Mouse (Mus musculus): ENCODE data around the gene Anks1.
A peak's percentile ranks its signal among the peaks of the same experiment; 100 is the strongest.

The Anks1 gene

DNA sequence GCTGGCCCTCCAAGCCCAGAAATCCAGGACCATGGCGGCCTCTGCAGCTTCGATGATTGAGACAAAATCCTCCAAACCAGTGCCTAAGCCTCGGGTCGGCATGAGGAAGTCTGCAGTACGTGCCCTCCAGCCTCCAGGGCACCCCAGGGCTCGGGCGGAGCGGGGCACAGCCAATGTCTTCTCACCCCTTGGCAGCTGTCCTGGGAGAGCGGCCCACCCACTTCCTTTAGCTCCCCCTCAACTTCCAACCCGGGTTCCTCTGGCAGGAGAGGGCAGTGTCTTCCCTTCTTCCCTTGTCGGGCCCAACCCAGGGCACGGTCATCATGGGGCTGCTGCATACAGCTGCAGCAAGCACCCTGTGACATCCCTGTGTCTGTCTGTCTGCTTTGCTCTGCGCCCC, 149.2 kb downstream of the Anks1 start:
- DNase-seq (ENCODE audit: low spot score): no peak

DNA sequence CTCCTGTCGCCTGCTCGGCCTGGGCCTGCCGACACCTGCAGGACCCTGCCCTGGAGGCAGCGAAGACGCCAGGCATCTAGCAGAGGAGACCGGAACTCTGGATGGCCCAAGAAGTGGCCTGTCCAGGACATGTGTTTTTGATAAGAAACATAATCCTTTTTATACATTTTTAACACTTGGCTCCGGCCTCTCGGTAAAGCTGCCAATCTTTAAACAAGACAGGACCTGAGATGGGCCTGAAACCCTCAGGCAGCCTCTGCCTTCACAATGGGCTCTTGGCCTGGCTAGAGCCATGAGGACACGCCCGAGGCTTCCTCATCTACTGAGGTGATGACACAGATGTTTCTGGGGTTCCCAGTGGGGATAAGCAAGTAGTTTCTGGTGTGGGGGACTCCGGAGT, 151.6 kb downstream of the Anks1 start:
- DNase-seq (ENCODE audit: low spot score): no peak

DNA sequence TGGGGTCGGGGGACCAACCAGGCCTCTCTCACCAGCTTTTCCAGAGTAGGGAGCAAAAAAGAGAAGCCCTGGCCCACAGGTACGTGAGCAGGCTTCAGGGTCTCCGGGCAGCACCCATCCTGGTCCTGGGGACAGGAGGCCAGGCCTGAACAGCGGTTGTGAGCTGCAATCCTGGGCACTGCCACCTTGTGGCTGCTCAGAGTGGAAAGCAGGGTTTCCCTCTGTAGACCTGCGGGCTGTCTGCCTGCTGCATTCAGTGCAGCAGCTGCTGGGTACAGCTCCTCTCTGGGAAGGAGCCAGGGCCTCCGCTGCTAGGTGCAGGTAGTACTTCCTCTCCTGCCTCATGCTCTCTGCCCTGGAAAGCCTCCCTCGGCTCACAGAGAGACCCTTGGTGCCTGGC, 152.4 kb downstream of the Anks1 start:
- DNase-seq (ENCODE audit: low spot score): no peak

DNA sequence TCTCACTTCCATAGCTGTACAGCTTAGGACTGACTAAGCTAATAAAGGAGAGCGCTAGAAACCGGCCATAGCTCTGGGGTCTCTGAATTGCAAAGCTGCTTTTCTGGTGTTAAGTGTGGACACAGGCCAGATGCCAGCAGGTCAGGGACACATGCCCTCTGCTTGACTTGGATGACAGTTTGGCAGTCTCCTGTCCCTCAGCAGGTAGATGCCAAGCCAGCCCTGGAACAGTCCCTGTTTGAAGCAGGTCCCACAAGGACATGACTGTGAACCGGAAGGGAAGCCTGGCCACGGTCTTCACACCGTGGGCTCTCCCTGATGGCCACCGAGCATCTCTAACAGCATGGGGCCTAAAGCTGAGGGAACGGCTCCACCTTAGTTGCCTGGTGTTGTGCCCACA, 153.6 kb downstream of the Anks1 start:
- no peak for DNase-seq (ENCODE audit: low spot score)

DNA sequence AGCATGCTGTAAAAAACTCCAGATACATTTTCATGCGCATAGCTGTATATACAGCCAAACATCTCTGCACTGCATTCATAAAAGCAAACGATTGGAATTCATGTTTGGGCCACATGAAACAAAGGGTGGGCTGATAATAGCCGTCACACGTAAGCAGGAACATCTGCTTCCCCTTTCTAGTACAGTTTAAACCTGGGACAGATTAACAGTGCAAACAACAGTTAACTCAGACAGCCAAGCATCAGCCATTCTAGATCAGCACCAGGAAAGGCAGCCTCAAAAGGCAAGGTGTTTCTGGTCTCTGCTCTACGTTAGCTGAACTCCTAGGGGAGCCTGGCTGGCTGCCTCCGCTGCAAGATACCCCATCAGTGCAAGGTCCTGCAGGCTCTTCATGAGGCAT, 154.1 kb downstream of the Anks1 start:
- no peak for DNase-seq (ENCODE audit: low spot score)

DNA sequence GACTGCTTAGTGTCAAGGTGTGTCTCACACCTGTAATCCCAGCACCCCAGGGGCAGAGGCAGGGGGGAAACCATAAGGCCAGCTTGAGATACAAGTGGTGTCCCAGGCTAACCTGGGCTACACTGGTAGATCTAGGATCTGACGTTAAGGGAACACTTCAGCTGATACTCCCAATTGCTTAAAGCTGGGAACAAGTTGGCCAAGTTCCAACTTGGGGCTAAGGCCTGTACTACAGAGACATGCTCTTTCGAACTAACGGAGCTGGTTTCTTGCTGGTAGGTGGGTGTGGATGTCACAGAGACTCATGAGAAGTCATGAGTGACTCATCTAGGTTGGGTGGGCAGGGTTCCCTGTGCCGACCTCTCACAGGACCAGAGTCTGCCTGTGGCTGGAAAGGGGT, 158.2 kb downstream of the Anks1 start:
- DNase-seq (ENCODE audit: low spot score): no peak

DNA sequence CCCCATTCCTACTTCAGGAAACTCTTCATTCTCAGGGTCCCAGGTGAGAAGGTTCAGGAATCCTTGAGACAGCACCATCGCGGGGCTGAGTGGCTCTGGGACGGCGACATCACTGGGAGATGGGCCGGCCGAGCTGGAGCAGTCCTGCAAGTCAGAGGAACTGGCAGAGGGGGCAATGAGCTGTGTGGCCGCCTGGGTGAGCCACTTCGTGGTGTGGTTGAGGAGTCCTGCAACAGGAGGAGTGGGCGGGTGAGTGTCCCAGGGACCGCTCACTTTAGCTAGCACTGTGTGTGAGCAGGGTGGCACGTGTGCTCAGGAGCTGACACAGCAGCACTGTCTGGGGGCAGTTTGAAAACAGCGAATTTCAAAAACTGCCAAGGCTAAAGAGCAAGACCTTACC, 160.3 kb downstream of the Anks1 start:
- no peak for DNase-seq (ENCODE audit: low spot score)

DNA sequence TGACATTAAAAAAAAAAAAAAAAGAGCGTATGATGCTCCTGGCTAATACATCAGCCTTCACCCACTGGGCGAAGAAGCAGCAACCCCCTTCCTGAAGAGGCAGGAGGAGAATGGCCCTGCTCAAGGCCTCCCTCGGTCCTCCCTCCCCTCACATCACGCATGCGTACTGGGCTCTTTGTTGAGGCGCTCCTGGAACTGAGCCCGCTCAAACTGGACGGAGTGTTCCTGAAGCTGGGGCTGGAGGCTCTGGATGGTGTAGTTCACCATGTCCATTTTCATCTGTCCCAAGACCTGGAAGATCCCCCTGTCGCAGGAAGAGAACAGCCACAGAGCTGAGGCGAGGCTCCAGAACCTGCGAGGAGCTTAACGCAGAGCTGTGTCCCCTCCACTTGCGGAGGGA, 161.2 kb downstream of the Anks1 start:
- DNase-seq (ENCODE audit: low spot score): no peak

DNA sequence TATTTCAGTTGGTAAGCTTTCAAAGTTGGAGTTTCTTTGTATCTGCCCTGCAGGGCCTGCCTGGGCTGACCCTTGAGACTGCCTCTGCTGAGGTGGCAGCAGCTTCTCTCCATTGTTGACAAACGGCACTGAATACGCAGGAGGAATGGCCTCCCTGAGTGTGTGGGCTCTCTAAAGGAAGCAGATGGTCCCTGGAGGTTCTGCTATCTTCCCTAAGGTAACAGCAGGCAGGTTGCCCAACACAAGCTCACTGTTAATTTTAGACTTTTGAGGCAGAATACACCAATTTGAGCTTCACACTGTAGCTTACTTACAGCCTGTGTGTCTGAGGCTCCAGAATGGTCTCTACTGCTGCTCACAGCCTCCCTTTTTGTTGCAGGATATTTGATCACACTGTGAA, 163.6 kb downstream of the Anks1 start:
- DNase-seq (ENCODE audit: low spot score): no peak

DNA sequence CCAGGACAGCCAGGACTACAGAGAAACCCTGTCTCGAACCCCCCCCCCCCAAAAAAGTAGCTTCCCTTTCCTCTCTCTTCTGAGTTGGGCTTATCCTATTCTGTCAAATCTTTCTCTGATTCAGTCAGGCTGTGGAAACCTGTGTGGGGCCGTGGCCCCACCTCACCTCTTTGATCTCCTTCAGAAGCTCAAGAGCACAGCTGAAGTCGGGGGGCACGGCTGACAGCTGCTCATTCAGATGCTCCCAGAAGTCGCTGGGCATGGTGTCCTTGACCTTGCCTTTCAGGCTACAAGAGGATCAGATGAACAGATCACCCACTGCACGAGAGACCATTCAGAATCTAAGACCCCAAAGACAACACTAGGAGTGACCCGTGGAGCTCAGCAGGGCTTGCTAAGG, 165.4 kb downstream of the Anks1 start:
- DNase-seq (ENCODE audit: low spot score): no peak

DNA sequence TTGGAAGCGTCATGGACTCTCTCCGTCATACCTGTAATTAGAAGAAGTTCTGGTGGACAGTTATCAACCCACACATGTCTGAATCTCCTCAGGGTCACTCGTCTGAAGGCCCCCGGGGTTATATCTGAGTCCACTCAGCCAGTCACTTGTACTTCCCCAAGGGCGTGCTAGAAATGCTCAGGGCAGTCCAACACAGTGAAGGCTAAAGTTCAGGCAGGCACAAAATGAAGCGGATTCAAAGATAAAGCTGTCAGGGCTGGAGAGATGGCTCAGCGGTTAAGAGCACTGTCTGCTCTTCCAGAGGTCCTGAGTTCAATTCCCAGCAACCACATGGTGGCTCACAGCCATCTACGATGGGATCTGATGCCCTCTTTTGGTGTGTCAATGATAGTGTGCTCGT, 168.9 kb downstream of the Anks1 start:
- no peak for DNase-seq (ENCODE audit: low spot score)

DNA sequence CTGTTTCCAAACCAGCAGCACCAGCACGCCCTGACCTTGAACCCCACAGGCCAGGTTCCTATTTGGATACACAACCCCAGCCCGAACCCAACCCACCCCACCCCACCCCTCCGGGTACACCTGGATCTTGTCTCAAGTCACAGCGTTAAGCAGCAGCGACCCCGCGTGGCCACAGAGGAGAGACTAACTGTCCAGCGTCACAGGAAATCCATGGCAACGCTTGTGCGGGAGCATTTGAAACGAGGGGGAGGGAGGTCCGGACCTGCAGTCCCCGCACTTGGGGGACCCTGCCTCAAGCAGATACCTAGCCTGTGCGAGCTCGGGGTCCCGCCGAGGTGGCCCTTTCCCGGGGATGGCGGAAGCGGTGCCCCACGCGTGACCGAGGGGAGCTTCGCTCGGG, 170.5 kb downstream of the Anks1 start:
- peak; percentile 60 for DNase-seq (ENCODE audit: low spot score)

DNA sequence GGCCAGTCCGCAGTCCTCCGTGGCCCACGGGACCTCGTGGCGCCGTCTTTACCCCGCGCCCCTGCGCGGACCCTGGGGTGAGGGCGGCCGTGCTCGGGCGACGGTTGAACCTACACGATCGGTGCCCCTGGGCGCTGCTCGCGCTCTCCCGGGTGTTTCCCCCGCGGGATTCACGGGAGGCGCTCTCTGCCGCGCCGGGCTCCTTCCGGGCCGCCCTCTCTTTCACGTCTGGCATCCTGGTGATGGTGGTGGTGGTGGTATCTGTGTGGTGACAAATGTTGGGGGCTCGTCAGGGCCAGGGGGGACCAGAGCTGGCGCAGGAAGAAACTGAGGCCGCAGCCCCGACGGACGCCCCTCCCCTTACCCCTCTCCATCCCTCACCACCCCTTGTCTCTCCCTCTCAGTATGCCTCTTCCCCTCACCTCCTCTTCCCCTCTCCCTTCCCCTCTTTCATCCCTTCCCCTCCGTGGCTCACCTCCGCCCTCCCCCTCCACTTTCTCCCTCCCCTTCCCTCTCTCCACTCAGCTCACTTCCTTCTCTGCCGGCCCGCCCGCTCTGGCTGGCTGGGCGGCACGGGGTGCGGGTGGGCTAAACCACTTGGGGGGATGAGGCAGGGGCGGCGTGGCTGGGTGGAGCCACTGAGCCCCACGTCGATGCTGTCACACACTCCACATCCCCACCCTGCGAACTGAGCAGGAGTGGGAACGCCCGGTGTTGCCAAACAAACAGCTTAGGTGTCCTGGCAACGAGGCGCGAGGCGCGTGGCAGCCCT, 171.1 kb downstream of the Anks1 start, which contains the start of gene Tcp11:
TSS of gene Tcp11 (minus strand) at position 595 of the 772 bp plus-strand sequence.
- peak; percentile 33 for DNase-seq (ENCODE audit: low spot score)

DNA sequence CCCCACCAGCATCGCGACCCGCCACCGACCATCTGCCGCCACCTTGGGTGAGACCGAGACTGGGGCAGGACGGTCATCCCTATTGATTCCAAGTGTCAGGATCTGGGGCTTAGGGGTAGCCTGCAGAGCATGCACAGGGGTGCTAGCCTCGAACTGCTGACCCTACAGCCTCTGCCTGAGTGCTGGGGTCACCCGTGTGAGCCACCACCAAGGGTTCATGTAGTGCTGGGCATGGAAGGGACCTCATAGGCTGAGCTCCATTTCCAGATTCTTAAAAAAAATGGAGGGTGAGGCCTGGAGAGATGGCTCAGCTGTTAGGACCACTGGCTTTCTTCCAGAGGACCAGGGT, 171.7 kb downstream of the Anks1 start:
- DNase-seq (ENCODE audit: low spot score): no peak

DNA sequence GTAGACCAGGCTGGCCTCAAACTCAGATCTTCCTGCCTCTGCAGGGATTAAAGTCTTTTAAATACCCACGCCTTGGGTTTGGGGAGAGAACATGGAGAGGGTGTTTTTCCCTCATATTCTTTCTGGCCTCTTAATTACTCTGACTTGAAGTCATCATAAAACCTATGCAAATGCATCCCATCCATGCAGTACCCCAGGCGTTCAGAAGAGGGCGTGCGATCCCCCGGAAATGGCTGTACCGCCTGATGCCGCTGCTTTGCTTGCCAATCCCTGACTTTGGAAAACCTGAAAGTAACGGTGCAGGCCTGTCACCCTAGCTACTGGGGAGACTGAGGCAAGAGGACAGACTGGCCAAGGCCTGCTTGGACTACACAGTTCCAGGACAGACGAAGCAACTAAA, 172.3 kb downstream of the Anks1 start:
- peak; percentile 12 for DNase-seq (ENCODE audit: low spot score)

DNA sequence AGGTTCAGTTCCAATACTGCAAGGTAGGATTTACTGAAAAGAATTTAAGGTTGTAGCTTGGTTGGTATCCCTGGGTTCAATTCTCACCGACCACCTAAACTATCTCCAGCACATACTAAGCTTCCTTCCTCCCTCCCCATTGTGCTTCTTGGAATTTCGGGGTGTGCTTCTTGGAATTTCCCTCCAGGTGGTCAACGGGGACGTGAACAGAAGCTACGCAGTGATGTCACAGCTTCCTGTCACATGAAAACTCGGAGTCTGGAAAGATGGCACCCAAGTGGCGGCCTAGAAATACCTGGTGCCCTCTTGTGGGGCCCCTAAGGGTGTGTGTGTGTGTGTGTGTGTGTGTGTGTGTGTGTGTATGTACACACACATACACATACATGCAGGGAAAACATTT, 172.8 kb downstream of the Anks1 start:
- no peak for DNase-seq (ENCODE audit: low spot score)

DNA sequence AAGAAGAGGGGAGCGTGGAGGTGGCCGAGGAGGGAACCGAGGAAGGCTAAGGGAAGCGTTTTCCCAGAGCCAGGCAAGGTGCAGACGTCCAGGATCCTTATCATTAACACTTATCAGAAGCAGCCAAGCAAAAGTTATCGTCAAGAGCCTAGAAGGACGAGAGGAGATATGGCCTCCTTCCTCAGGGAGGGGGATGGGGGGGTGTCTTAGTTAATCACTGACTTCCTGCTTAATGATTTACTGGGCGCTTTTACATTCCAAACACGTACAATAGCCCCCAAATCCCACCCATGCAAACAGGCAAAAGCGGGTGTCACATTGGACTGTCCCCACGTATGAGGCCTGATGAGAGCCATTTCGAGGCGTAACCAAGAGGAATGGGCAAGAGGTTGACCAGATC, 173.8 kb downstream of the Anks1 start:
- no peak for DNase-seq (ENCODE audit: low spot score)

DNA sequence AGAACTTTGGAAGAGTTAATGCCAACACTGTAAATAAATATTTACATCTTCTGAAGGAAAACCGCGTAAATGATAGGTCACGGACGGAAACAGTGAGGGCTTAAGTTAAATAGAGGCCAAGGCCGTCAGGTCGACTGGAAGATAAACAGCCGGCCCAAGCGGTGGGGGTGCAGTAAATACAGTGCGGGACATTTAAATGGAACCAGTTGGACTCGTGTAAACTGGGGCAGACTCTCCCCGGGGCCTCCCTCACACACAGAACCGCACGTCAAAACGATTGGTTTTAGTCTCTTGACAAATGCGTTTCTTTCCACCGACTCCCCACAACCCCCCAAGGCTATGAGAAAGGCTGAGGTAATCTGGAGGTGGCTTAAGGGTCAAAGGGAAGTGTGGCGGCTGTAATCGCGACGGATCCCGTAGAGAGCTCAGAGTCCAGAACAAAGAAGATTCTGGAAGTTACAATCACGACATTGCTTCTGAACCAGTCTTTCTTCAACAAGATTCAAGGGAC, 175.3 kb downstream of the Anks1 start:
- no peak for DNase-seq (ENCODE audit: low spot score)

DNA sequence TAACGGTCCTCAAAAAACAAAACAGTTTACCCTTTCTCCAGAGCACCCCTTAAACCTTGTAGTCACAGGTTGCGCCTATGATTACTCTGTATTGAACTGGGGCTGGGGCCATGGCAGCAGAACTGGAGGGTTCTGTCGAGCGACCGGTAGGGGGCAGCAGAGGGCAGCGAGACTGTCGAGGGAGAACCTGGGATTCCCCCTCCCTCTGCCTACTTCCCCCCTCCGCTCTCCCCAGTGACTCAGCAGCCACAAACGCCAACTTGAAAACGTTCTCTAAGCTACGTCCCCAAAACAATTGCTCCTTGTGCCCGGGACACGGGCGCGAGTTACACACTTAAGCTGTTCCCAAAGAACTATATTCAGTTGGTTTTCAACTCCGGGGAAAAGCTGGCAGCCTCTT, 175.9 kb downstream of the Anks1 start:
- DNase-seq (ENCODE audit: low spot score): peak; percentile 78

DNA sequence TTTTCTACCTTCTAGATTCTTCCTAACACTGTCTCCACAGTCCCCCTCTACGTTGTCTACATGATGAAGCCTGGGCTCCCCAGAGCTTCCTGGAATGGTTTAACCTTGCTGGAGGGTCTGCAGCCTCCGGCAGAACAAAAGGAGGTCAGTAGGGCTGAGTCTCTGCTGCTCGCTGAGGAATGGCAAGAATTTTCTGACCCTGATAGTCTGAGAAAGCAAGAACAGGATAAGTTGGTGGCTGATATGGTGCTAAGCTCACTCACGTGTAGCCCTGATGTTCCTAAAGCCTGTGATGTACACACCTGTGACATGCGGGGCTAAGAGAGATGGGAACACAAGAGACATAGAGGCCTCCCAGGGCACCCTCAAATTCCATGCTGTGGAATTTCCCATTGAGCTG, 178.3 kb downstream of the Anks1 start:
- DNase-seq (ENCODE audit: low spot score): no peak

DNA sequence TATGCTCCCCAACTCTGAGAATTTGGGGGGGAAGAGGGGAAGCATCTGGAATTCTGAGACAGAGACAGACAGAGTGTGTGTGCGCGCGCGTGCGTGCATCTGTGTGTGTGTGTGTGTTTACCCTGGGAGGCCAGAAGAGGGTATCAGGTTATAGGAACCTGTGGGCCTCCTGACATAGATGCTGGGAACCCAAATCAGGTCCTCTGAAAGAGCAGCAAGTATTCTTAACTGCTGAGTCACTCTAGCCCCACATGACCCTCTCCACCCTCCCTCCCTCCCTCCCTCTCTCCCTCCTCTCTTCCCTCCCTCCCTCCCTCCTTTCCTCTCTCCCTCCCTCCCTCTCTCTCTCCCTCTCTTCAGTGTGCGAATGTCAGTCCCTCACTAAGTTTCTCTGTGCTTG, 179.6 kb downstream of the Anks1 start:
- DNase-seq (ENCODE audit: low spot score): no peak

DNA sequence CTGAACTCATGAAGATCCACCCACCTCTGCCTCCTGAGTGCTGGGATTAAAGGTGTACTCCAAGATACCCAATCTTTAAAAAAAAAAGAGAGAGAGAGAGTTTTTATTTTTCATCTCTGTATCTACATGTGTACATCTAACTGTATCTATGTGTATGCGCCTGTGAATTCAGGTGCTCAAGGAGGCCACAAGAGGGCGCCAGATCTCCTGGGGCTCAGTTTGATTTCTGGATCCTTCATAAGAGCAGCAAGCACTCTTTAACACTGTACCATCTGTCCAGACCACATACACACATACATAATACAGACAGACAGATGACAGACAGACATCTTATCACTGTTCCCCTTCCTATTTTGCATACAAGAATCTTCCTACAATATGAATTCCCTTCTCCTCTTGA, 183.2 kb downstream of the Anks1 start:
- DNase-seq (ENCODE audit: low spot score): no peak

DNA sequence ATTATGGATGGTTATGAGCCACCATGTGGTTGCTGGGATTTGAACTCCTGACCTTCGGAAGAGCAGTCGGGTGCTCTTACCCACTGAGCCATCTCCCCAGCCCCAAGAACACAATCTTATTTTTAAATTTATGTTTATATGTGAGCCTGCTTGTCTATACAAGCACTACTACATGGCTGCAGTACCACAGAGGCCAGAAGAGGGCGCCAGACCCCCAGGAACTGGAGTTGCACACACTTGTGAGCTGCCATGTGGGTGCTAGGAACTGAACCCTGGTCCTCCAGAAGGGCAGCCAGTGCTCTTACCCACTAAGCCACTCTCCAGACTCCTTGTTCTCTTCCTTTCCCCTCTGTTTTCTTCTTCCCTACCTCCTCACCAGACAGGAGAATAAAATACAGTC, 184.7 kb downstream of the Anks1 start:
- no peak for DNase-seq (ENCODE audit: low spot score)

DNA sequence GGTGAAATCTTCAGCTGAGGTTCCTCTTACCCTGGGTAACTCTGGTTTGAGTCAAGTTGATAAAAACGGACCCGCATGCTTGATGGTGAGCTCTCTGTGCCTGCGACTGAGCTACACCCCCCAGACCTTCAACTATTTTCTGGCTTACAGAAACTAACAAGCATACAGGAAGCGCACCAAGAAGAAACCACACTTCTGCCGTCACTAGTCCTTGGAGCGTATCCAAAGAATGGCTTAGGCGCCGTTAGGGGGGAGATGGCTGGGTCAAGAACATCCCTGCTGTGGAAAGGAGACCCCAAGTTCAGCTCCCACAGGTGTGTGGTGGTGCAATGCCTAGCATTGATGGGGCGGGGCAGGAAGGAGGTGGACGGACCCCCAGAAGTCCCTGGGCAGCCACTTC, 187.3 kb downstream of the Anks1 start:
- DNase-seq (ENCODE audit: low spot score): no peak

All from c-Kit-positive CD71-positive TER-119-positive erythroid progenitor cells, embryonic 14.5 days (primary cell).